Mouse (Mus musculus) stomach, postnatal 0 days (tissue): ENCODE measurements at regions not wholly inside any gene's neighbourhood (a gene's known extent, or its start where the extent isn't known, plus 50 kb on each side); places are given as distances from the start of the nearest gene placed in this dataset.

Source experiments
- ATAC-seq: fragments of 200-750 bp; cut with Nextera tagmentation; 2 replicates; pipeline ENCODE4 v1.8.0; 2017; ENCODE audit not compliant: low FRiP score, low TSS enrichment
- DNase-seq: peaks from one replicate; pipeline ENCODE4 v3.0.0-alpha.2; 2016; ENCODE audit warnings: low spot score
- H3K27ac ChIP-seq: fragments of 300-500 bp; sonication (generic); replicated peaks from 2 replicates; pipeline ENCODE4 v1.5.1; 2014; ENCODE audit warnings: mild to moderate bottlenecking, control low read depth
- H3K27me3 ChIP-seq: fragments of 300-500 bp; sonication (generic); 2 replicates; pipeline ENCODE4 v1.6.1; 2014; ENCODE audit warnings: low read length; ENCODE audit not compliant: control insufficient read depth, insufficient read depth
- H3K36me3 ChIP-seq: fragments of 300-500 bp; sonication (generic); 2 replicates; pipeline ENCODE4 v1.6.1; 2014; ENCODE audit warnings: low read length, mixed read lengths; ENCODE audit not compliant: control insufficient read depth, insufficient read depth
- H3K4me1 ChIP-seq: fragments of 300-500 bp; sonication (generic); replicated peaks from 2 replicates; pipeline ENCODE4 v1.6.1; 2014; ENCODE audit warnings: antibody characterized with exemption; ENCODE audit not compliant: control insufficient read depth, insufficient read depth
- H3K4me2 ChIP-seq: fragments of 300-500 bp; sonication (generic); replicated peaks from 2 replicates; pipeline ENCODE4 v1.6.1; 2014; ENCODE audit warnings: low read depth, mild to moderate bottlenecking, control low read depth, moderate library complexity
- H3K4me3 ChIP-seq: fragments of 300-500 bp; sonication (generic); 2 replicates; pipeline ENCODE4 v1.5.1; 2014; ENCODE audit warnings: low read depth, low read length, control low read depth
- H3K9ac ChIP-seq: fragments of 300-500 bp; sonication (generic); 2 replicates; pipeline ENCODE4 v1.6.1; 2014; ENCODE audit warnings: mild to moderate bottlenecking, low read length, control low read depth, mixed read lengths
- H3K9me3 ChIP-seq: fragments of 300-500 bp; sonication (generic); 2 replicates; pipeline ENCODE4 v1.6.1; 2016; ENCODE audit warnings: low read length; ENCODE audit not compliant: control insufficient read depth
- CTCF ChIP-seq: IDR thresholded peaks from 2 replicates; pipeline ENCODE4 v1.5.1; 2016; ENCODE audit warnings: antibody characterized with exemption, low read depth, mild to moderate bottlenecking, moderate library complexity
- EP300 ChIP-seq: optimal IDR thresholded peaks from 2 replicates; pipeline ENCODE3; 2016; ENCODE audit warnings: antibody characterized with exemption
- WGBS: fragments of 180-500 bp; shearing (Covaris S2); extraction: QIAGEN DNeasy Blood & Tissue Kit; methylation state at CpG from one replicate; pipeline ENCODE4 v1.1.7; 2014; 5-methylcytosine and 5-hydroxymethylcytosine counted together

GRCm38 (mm10) chr11:6764186-6764585 is 73.3 kb downstream of the Gm11983 start:
- Histone ChIP-seq H3K27me3 (no peaks in the 10 kb centered on the region), H3K4me1 (no peaks in the 10 kb centered on the region), H3K9ac (no peak overlapping the region), H3K36me3 (no peaks in the 10 kb centered on the region), H3K4me2 (no peak overlapping the region), H3K9me3 (no peaks in the 10 kb centered on the region), H3K27ac (no peak overlapping the region), H3K4me3 (no peak overlapping the region)
- DNase-seq (no peak), ATAC-seq (no peak)
- WGBS, result 96% methylated on average over 3 of the region's 3 CpGs
- no peak for TF ChIP-seq EP300
- TF ChIP-seq CTCF, result no peak

DNA sequence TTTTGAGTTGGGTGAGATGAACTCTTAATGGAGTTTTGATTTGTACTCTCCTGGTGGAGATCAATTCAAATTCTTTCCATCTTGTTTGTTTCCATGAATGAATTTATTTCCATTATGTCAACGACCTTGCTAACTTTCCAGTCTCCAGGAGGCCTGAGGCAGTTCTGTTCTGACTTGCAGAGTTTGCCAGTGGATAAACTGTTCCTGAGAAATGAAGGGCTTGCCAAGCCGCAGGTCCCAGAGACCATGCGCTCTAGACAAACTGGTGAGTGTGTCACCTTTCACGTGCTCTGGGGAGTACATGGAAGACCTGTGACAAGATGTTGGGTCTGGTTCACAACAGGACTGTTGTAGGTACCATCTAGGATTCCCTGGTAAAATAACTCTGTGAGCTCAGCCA is 74.5 kb downstream of the Gm11983 start:
- WGBS, result 51% methylated on average over 4 of the region's 4 CpGs

GRCm38 (mm10) chr11:6761876-6762628 is 75.4 kb downstream of the Gm11983 start:
- Histone ChIP-seq H3K9ac (no peak overlapping the region), H3K27ac (no peak overlapping the region), H3K4me1 (no peaks in the 10 kb centered on the region), H3K4me2 (no peak overlapping the region), H3K36me3 (no peaks in the 10 kb centered on the region), H3K9me3 (no peaks in the 10 kb centered on the region), H3K27me3 (no peaks in the 10 kb centered on the region), H3K4me3 (no peak overlapping the region)
- ATAC-seq, result no peak
- TF ChIP-seq CTCF (no peak), EP300 (no peak)
- no peak for DNase-seq
- 59% methylated on average over 11 of the region's 11 CpGs for WGBS

More for the DNA sequence above, 74.5 kb downstream of the Gm11983 start:
- Histone ChIP-seq H3K4me2 (no peak overlapping the region), H3K9ac (no peak overlapping the region), H3K4me1 (no peaks in the 10 kb centered on the region), H3K27ac (no peak overlapping the region), H3K27me3 (no peaks in the 10 kb centered on the region), H3K36me3 (no peaks in the 10 kb centered on the region), H3K9me3 (no peaks in the 10 kb centered on the region), H3K4me3 (no peak overlapping the region)
- no peak for TF ChIP-seq CTCF
- no peak for TF ChIP-seq EP300
- ATAC-seq, result no peak
- no peak for DNase-seq

- no peak for TF ChIP-seq CTCF
- no peak for TF ChIP-seq EP300
- Histone ChIP-seq H3K36me3 (no peaks in the 10 kb centered on the region), H3K4me1 (no peaks in the 10 kb centered on the region), H3K4me2 (no peak overlapping the region), H3K27ac (no peak overlapping the region), H3K4me3 (no peak overlapping the region), H3K9ac (no peak overlapping the region), H3K27me3 (no peaks in the 10 kb centered on the region), H3K9me3 (no peaks in the 10 kb centered on the region)
- DNase-seq (no peak), ATAC-seq (no peak)
- WGBS, result 78% methylated on average over 4 of the region's 4 CpGs
Measured at GRCm38 (mm10) chr11:6759578-6759977, 77.9 kb downstream of the Gm11983 start.

- ATAC-seq (no peak), DNase-seq (no peak)
- 87% methylated on average over 5 of the region's 5 CpGs for WGBS
- H3K4me3 ChIP-seq, result no peak overlapping the region
- no peak overlapping the region for H3K4me2 ChIP-seq
- no peaks in the 10 kb centered on the region for H3K4me1 ChIP-seq
- TF ChIP-seq EP300 (no peak), CTCF (no peak)
- no peaks in the 10 kb centered on the region for H3K36me3 ChIP-seq
- no peak overlapping the region for H3K27ac ChIP-seq
- H3K9me3 ChIP-seq, result no peaks in the 10 kb centered on the region
- H3K9ac ChIP-seq, result no peak overlapping the region
- no peaks in the 10 kb centered on the region for H3K27me3 ChIP-seq
Measured at GRCm38 (mm10) chr11:6739439-6739838, 81.1 kb downstream of the Ramp3 start.

- no peak for ATAC-seq
- TF ChIP-seq CTCF (no peak), EP300 (no peak)
- Histone ChIP-seq H3K27ac (no peak overlapping the region), H3K4me3 (no peak overlapping the region), H3K4me1 (no peaks in the 10 kb centered on the region), H3K36me3 (no peaks in the 10 kb centered on the region), H3K27me3 (no peaks in the 10 kb centered on the region), H3K9ac (no peak overlapping the region), H3K9me3 (no peaks in the 10 kb centered on the region), H3K4me2 (no peak overlapping the region)
- 64% methylated on average over 3 of the region's 3 CpGs for WGBS
- no peak for DNase-seq
Measured at GRCm38 (mm10) chr11:6738581-6738980, 80.3 kb downstream of the Ramp3 start.
